Mouse (Mus musculus) limb, embryonic 13.5 days (tissue): ENCODE results near the gene Hemk1. TPM values are rescaled to one million over a fixed set of nuclear protein-coding genes. Genes with fewer than 3 reads are reported as not detected.

ENCODE experiments used
- ATAC-seq: fragments of 200-750 bp; cut with Nextera tagmentation; 2 replicates; pipeline ENCODE4 v1.8.0; 2017; ENCODE audit warnings: low read depth, moderate number of reproducible peaks, moderate TSS enrichment; ENCODE audit not compliant: low FRiP score
- H3K27ac ChIP-seq: fragments of 300-500 bp; sonication (generic); 2 replicates; pipeline ENCODE4 v1.5.1; 2015; ENCODE audit warnings: inconsistent platforms, mild to moderate bottlenecking, moderate library complexity
- H3K27me3 ChIP-seq: fragments of 300-500 bp; sonication (generic); 2 replicates; pipeline ENCODE4 v1.6.1; 2015; ENCODE audit warnings: mild to moderate bottlenecking, inconsistent platforms
- H3K36me3 ChIP-seq: fragments of 300-500 bp; sonication (generic); 2 replicates; pipeline ENCODE4 v1.6.1; 2015; ENCODE audit warnings: inconsistent platforms, mild to moderate bottlenecking, moderate library complexity
- H3K4me1 ChIP-seq: fragments of 300-500 bp; sonication (generic); 2 replicates; pipeline ENCODE4 v1.6.1; 2015; ENCODE audit warnings: inconsistent platforms
- H3K4me2 ChIP-seq: fragments of 300-500 bp; sonication (generic); replicated peaks from 2 replicates; pipeline ENCODE4 v1.6.1; 2015; ENCODE audit warnings: inconsistent platforms, mild to moderate bottlenecking, moderate library complexity
- H3K4me3 ChIP-seq: fragments of 300-500 bp; sonication (generic); 2 replicates; pipeline ENCODE4 v1.5.1; 2015; ENCODE audit warnings: moderate library complexity, mild to moderate bottlenecking, inconsistent platforms
- H3K9ac ChIP-seq: fragments of 300-500 bp; sonication (generic); 2 replicates; pipeline ENCODE4 v1.6.1; 2015; ENCODE audit warnings: mild to moderate bottlenecking, inconsistent platforms
- H3K9me3 ChIP-seq: fragments of 300-500 bp; sonication (generic); 2 replicates; pipeline ENCODE4 v1.6.1; 2016; ENCODE audit warnings: inconsistent platforms
- WGBS: fragments of 180-500 bp; shearing (Covaris S2); methylation state at CpG from one replicate; pipeline ENCODE4 v1.1.7; 2015; 5-methylcytosine and 5-hydroxymethylcytosine counted together
- polyA plus RNA-seq: library from polyadenylated mRNA; unstranded; fragments of >200 nt; fragmentation: Nextera tagmentation; extraction: Ambion mirVana; gene quantifications from 2 replicates; pipeline ENCODE4 v1.2.1, GENCODE M21; 2015

Gene Hemk1
- polyA plus RNA-seq, 1 experiment from 2014 or later = 12.6 TPM

DNA sequence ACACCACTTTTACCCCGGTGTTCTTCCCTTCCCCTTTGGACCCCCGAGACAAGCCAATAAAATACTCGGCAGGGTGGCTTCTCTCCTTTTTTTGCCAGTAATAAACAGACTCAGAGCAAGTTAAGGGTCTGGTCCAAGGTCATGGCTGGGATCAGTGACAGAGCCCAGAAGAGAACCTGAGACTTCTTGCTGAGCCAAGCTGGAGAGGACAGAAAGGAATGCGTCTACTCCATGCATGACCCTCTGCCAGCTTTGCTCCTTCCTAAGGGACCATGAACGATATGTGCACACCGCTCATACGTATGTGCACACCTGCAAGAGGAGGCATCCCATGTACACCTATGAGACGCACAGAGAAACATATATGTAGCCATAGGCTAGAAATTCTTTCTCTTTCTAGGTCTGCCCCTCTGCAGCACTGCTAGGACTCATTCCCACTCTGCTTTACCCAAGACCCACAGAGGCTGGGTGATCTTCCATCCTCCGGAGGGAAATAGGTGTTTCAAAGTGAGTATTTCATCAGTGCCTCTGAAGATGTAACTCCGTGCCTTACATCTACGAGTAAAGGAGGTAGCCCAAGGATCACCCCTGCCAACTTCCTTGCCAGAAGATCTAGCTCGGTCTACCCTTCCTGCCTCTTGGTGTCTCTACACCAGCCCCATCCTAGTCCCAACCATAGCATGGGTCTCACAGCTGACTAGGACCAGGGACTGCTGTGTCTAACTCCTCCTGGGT is 2.9 kb upstream of the Hemk1 start:
- no peaks in the 10 kb centered on the region for H3K36me3 ChIP-seq
- peak overlapping the region; percentile 80 for H3K4me2 ChIP-seq
- ATAC-seq = no peak
- H3K27ac ChIP-seq = no peak overlapping the region
- peaks cover 19% of the 10 kb centered on the region for H3K4me1 ChIP-seq
- peak overlapping the region; percentile 62 for H3K9ac ChIP-seq
- H3K9me3 ChIP-seq = no peaks in the 10 kb centered on the region
- peaks cover 31% of the 10 kb centered on the region for H3K27me3 ChIP-seq
- WGBS = 50% methylated on average over 12 of the region's 12 CpGs
- peak overlapping the region; percentile 60 for H3K4me3 ChIP-seq

DNA sequence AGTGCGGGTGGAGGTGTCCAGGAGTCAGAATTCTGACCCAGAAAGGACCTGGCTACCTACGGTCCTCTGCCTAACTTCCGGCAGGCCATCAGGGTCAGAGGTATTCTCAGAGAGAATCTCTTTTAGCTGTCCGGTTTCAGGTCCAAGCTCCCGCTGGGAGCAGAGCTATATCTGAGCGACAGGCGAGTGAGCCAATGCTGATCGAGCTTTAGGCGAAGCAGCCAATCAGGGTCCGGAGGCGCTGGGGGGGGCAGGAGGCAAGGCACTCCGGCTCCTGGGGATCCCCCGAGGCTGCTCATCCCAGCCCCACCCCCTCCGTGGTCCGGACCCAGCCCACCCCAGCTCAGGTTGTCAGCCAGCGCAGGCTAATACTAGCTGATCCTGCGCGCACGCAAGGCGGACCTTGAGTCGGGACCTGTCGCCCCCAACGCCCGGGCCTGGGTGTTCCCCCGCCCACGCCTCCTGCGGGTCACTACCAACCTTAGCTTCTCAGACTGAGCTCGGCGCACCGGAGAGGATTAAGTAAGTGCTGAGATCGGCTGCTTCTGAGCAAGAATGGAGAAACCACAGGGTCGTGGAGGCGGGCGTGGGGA is 2.2 kb upstream of the Hemk1 start, which contains the start of gene 6430571L13Rik:
Gene 6430571L13Rik (plus strand): TSS at position 336 of the 593 bp plus-strand sequence.
- no peak within 1 kb of the TSS for H3K27ac ChIP-seq
- peak within 1 kb of the TSS; percentile 60 for H3K4me3 ChIP-seq
- no peaks in the 10 kb centered on the region for H3K36me3 ChIP-seq
- peaks cover 31% of the 10 kb centered on the region for H3K27me3 ChIP-seq
- WGBS = under 1% methylated on average over 34 of the region's 34 CpGs
- peaks cover 19% of the 10 kb centered on the region for H3K4me1 ChIP-seq
- no peaks in the 10 kb centered on the region for H3K9me3 ChIP-seq
- H3K4me2 ChIP-seq = peak within 1 kb of the TSS; percentile 80
- ATAC-seq = peak; percentile 92
- H3K9ac ChIP-seq = peak within 1 kb of the TSS; percentile 62

DNA sequence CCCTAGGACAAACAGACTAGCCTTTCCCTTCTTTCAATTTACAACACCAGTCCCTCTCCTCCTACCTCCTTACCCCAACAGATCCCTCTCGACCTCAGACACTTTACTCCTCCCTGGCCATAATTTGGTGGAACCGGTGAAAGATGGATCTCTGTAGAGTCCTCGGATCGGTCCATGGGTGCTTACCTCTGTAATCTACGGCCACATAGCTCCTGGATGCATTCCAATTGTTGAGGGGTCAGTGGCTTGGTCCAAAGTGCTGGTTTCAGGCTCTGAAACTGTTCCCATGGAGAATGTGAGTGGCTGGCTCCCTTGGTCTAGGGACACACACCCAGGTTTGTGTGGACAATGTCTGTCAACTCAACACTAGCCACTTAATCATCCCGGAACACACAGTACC is 1.8 kb downstream of the Hemk1 start:
- 87% methylated on average over 6 of the region's 6 CpGs for whole genome bisulfite sequencing
- no peak overlapping the region for H3K27ac ChIP-seq

DNA sequence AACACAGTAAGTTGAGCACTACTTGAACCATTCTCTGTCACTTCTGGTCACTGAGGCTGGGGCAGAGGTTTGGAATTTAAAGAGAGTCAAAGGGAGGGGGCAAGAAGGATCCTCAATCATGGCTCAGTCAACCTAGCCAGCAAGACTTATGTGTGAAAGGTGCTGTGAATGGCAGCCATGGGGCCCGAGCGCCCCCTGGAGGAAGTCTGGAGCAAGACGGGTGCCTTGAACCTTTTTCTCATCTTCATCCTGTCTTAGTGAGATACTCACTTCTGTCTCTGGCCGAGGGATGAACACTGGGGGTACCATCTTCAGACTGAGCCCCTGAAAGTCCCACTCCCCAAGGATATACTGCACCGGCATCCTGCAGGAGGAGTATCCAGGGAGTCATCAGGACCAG is 2.2 kb downstream of the Hemk1 start:
- no peak for ATAC-seq

More for the DNA sequence above, 1.8 kb downstream of the Hemk1 start:
- no peak overlapping the region for H3K4me3 ChIP-seq
- H3K9ac ChIP-seq = no peak overlapping the region
- H3K4me2 ChIP-seq = no peak overlapping the region
- H3K27me3 ChIP-seq = peaks cover 4% of the 10 kb centered on the region
- ATAC-seq = no peak
- H3K9me3 ChIP-seq = no peaks in the 10 kb centered on the region
- peaks cover 19% of the 10 kb centered on the region for H3K4me1 ChIP-seq
- peaks cover 12% of the 10 kb centered on the region for H3K36me3 ChIP-seq

DNA sequence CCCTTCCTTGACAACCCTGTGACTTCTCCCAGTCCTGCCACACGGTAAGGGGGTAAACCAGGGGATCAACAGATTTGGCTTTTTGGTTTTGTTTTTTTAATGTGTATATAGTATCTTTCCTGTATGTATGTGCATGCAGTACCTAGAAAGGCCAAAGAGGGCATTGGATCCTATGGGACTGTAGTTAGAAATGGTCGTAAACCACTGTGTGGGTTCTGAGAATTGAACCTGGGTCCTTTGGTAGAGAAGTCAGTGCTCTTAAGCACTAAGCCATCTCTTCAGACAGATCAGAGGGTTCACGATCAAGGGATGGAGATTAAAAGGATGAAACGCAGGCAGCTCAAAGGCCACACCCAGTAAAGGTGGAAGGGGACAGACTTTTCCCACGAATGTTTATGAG is 3.1 kb downstream of the Hemk1 start:
- Histone ChIP-seq H3K27me3 (no peaks in the 10 kb centered on the region), H3K27ac (no peak overlapping the region), H3K36me3 (peaks cover 16% of the 10 kb centered on the region), H3K4me2 (no peak overlapping the region), H3K9ac (no peak overlapping the region), H3K4me3 (no peak overlapping the region), H3K4me1 (peaks cover 13% of the 10 kb centered on the region), H3K9me3 (no peaks in the 10 kb centered on the region)
- 92% methylated on average over 5 of the region's 5 CpGs for WGBS
- no peak for ATAC-seq

More for the DNA sequence above, 2.2 kb downstream of the Hemk1 start:
- no peak overlapping the region for H3K9ac ChIP-seq
- H3K4me2 ChIP-seq = no peak overlapping the region
- H3K4me1 ChIP-seq = peaks cover 14% of the 10 kb centered on the region
- WGBS = 11% methylated on average over 5 of the region's 5 CpGs
- H3K27ac ChIP-seq = no peak overlapping the region
- no peaks in the 10 kb centered on the region for H3K9me3 ChIP-seq
- no peak overlapping the region for H3K4me3 ChIP-seq
- peaks cover 12% of the 10 kb centered on the region for H3K36me3 ChIP-seq
- no peaks in the 10 kb centered on the region for H3K27me3 ChIP-seq

DNA sequence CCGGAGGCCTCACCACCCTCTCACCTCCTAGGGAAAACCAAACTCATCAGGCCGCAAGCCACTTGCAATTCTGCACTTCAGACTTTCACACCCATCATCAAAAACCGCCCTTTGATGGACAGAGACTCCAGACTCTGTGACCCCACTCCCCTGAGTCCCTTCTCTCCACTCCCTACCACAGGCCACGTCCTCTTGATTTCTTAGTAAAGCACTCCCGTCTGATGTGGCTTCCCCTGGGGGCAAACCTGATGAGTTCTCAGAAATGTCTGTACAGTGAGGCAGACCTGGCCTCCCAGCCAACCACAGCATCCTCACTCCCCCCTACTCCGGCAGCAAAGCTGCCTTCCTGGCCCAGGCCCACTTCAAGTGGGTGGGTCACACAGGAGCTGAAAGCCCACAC is 3.8 kb downstream of the Hemk1 start:
- Histone ChIP-seq H3K27ac (no peak overlapping the region), H3K4me1 (peaks cover 13% of the 10 kb centered on the region), H3K9ac (no peak overlapping the region), H3K9me3 (no peaks in the 10 kb centered on the region), H3K36me3 (peaks cover 16% of the 10 kb centered on the region), H3K27me3 (no peaks in the 10 kb centered on the region), H3K4me2 (no peak overlapping the region), H3K4me3 (no peak overlapping the region)
- ATAC-seq = no peak
- WGBS = 73% methylated on average over 6 of the region's 6 CpGs

DNA sequence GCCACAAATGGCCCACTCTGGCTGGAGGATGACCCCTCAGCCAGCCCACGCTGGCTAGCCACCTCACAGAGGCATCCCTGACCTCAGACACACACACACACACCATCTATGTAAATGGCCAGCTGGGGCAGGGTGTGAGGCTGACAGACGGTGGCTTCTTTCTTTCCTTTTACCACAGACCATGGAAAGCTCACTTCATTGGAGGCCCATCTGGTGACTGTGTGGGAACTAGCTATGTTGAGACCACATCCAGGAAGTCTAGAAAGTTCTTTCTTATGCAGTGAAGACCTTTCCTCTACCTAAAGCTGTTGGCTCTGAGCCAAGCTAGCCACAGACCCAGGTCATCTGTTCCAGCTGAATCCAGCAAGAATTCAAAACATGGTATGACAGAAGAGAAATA is 4.5 kb downstream of the Hemk1 start:
- no peak overlapping the region for H3K4me3 ChIP-seq
- H3K4me1 ChIP-seq = peaks cover 9% of the 10 kb centered on the region
- H3K27me3 ChIP-seq = no peaks in the 10 kb centered on the region
- 48% methylated on average over 2 of the region's 2 CpGs for WGBS
- no peaks in the 10 kb centered on the region for H3K9me3 ChIP-seq
- no peak overlapping the region for H3K4me2 ChIP-seq
- no peak overlapping the region for H3K27ac ChIP-seq
- H3K9ac ChIP-seq = 0 out of 2 replicates have a peak overlapping the region, but pooled peaks have one; percentile 8
- peaks cover 16% of the 10 kb centered on the region for H3K36me3 ChIP-seq
- ATAC-seq = no peak

DNA sequence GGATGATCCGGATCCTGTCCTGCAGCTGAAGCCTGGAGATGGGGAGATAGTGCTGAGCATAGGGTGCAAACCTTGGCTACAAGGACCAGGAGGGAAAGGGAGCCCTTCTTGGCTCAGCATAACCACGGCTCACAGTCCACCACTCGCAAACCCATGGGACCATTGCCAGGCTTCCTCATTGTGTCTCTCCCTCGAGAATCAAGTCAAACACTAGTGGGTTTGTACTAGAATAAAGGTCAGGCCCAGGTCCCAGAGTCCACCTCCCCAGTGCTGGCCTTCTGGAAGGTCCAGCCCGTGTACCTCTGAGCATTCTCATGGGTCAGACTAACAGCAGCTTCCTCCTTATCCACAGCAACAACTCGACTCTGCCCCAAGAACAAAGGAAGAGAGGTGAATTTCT is 7.4 kb downstream of the Hemk1 start:
- H3K9ac ChIP-seq = no peak overlapping the region
- no peak overlapping the region for H3K4me3 ChIP-seq
- 77% methylated on average over 6 of the region's 6 CpGs for WGBS
- H3K27me3 ChIP-seq = no peaks in the 10 kb centered on the region
- H3K27ac ChIP-seq = no peak overlapping the region
- no peaks in the 10 kb centered on the region for H3K4me1 ChIP-seq
- ATAC-seq = no peak
- H3K36me3 ChIP-seq = peaks cover 23% of the 10 kb centered on the region
- no peak overlapping the region for H3K4me2 ChIP-seq
- no peaks in the 10 kb centered on the region for H3K9me3 ChIP-seq

DNA sequence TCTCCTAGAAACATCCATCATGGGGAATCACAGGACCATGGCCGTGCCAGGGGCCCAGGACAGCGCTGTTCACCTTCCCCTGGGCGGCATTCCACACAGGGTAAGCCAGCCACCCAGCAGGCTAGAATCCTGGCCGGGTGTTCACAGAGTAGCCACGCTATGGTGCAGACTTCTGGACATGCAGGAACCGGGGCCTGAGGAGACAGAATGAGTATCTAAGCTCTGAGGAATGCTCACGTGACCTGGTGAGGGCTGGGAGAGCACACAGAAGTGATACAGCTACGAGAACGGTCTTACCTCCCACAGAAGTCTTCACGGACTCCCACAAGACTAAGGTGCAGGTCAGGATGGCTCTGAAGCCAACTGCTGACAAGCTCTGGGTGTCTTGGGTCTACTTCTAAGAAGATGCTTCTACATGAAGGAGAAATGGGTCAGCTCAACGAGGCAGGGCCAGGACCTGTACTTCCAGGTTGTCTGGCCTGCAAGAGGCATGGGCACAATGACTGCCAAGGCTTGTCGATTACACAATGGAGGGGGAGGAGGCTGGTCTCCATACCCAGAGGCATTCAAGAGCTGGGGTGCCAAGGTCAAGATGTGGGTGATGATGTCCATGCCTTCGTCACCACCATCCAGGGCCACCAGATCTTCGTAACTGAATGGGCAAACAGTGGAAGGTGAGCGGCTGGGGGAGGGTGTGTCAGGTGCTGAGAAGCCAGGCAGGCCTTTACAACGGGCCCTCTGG is 10.1 kb downstream of the Hemk1 start:
- ATAC-seq = no peak
- H3K4me1 ChIP-seq = no peaks in the 10 kb centered on the region
- no peak overlapping the region for H3K27ac ChIP-seq
- H3K9me3 ChIP-seq = no peaks in the 10 kb centered on the region
- no peak overlapping the region for H3K4me2 ChIP-seq
- H3K4me3 ChIP-seq = no peak overlapping the region
- H3K36me3 ChIP-seq = peaks cover 17% of the 10 kb centered on the region
- WGBS = 87% methylated on average over 16 of the region's 16 CpGs
- H3K27me3 ChIP-seq = no peaks in the 10 kb centered on the region
- peak overlapping the region; percentile 43; the same call in 1 of the 2 replicates for H3K9ac ChIP-seq

DNA sequence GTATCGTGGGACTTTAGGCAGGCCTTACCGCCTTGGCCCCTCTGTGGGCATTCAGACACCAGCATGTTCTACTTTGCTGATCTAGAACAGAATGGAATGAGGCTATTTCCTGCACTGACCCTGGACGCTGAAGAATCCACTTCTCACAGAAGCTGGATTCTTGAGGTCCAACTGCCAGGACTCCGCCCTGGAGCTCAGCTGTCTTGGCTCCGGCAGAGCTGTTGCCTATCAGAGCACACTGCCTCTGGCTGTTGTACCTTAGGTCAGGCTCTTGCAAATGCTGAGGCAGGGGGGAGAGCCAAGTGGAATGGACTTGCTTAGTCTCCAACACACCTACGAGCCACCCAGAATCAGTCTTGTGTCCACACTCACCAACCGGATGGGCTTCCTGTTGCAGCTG is 12.2 kb downstream of the Hemk1 start:
- H3K9ac ChIP-seq = peak overlapping the region; percentile 4; the same call in 1 of the 2 replicates
- 85% methylated on average over 7 of the region's 7 CpGs for WGBS
- no peak overlapping the region for H3K27ac ChIP-seq
- H3K27me3 ChIP-seq = no peaks in the 10 kb centered on the region
- H3K4me3 ChIP-seq = no peak overlapping the region
- no peak overlapping the region for H3K4me2 ChIP-seq
- no peak for ATAC-seq
- no peaks in the 10 kb centered on the region for H3K9me3 ChIP-seq
- H3K4me1 ChIP-seq = no peaks in the 10 kb centered on the region
- peaks cover 10% of the 10 kb centered on the region for H3K36me3 ChIP-seq

DNA sequence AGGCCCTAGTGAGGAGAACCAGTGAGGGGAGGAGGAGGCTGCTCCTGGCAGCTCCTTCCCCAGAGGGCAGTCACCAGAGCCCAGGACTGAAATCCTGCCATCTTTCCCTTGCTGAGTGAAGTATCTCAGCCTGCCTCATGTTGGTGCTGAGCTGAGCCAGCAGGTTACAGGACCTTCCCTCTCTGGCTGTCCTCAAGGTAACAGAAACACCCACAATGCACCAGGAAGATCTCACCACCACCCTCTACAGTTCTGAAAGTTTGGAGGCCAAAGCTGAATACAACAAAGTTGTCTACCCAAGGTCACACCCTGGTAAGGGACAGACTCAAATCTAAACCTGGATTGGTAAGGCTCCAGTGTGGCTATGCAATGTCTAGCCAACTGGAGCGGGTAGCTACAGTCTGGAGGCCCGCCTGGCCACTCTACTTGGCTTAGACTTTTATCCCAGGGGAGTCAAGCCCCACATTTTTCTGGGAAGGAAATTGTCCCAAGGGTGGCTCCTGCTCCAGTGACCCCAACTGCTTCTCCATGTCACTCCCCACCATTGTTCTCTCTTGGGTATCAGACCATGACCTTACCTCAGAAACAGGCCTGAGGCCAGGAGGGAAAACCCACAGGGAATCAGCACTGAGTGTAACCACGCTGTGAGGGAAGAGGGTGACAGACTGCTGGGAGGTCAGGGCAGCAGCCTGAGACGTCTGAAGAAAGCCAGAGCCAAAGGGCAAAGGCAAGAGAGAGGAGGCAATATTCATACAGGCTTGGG is 13.2 kb downstream of the Hemk1 start:
- Histone ChIP-seq H3K9me3 (no peaks in the 10 kb centered on the region), H3K4me1 (no peaks in the 10 kb centered on the region), H3K36me3 (peaks cover 7% of the 10 kb centered on the region), H3K27ac (no peak overlapping the region), H3K4me3 (no peak overlapping the region), H3K9ac (no peak overlapping the region), H3K27me3 (no peaks in the 10 kb centered on the region), H3K4me2 (no peak overlapping the region)
- 59% methylated on average over 4 of the region's 4 CpGs for WGBS
- ATAC-seq = no peak

DNA sequence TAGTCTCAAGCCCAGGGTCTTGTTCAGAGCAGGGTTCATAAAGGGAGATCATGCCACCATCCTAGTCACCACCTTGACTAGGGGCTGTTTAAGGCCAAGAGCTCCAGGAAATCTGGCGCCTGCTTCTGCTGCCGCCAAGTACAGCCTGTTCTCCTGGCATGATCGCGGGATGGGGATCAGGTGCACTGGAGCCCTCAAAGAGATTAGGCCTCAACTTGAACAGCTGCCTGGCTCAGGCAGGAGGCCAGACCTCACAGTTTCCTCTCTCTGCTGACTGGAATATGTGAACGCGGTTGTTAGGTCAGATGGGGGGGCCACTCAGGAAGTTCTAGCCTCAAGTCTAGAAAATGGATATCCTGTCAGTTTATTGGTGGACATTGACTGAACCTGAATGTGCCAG is 14.6 kb downstream of the Hemk1 start:
- Histone ChIP-seq H3K9ac (no peak overlapping the region), H3K9me3 (no peaks in the 10 kb centered on the region), H3K27me3 (no peaks in the 10 kb centered on the region), H3K36me3 (peaks cover 6% of the 10 kb centered on the region), H3K27ac (no peak overlapping the region), H3K4me2 (no peak overlapping the region), H3K4me1 (no peaks in the 10 kb centered on the region), H3K4me3 (no peak overlapping the region)
- WGBS = 59% methylated on average over 6 of the region's 6 CpGs
- no peak for ATAC-seq
